Mouse (Mus musculus): Measurements from ENCODE around the gene Dab2ip. TPM values are rescaled to one million over a fixed set of nuclear protein-coding genes. Genes with fewer than 3 reads are reported as not detected.

The Dab2ip gene
- polyA plus RNA-seq, 1 experiment from 2014 or later, result 5.1 TPM

- no peaks in the 10 kb centered on the region for H3K9me3 ChIP-seq (replicated peaks; ENCODE audit: control insufficient read depth, low read length)
- no peak overlapping the region for H3K9ac ChIP-seq (ENCODE audit: low read depth, low read length)
- H3K27ac ChIP-seq (ENCODE audit: low read length), result no peak overlapping the region
- H3K4me1 ChIP-seq (ENCODE audit: control insufficient read depth, low read depth, low read length), result no peaks in the 10 kb centered on the region
- H3K4me3 ChIP-seq (ENCODE audit: low read depth, low read length), result no peak overlapping the region
- WGBS (ENCODE audit: insufficient replicate concordance), result 50% methylated on average over 4 of the region's 4 CpGs
- H3K36me3 ChIP-seq (ENCODE audit: control insufficient read depth, insufficient read depth), result no peaks in the 10 kb centered on the region
- no peak for ATAC-seq (ENCODE audit: low read depth)
- H3K27me3 ChIP-seq (ENCODE audit: control insufficient read depth, insufficient read depth, low read depth, low read length), result no peaks in the 10 kb centered on the region
- H3K4me2 ChIP-seq (ENCODE audit: low read depth, low read length), result no peak overlapping the region
Measured at GRCm38 (mm10) chr2:35567694-35568149, 9.7 kb downstream of the Dab2ip start.

GRCm38 (mm10) chr2:35570743-35571142 is 12.7 kb downstream of the Dab2ip start:
- Histone ChIP-seq H3K4me1 (ENCODE audit: control insufficient read depth, low read depth, low read length) (no peaks in the 10 kb centered on the region), H3K9me3 (replicated peaks; ENCODE audit: control insufficient read depth, low read length) (no peaks in the 10 kb centered on the region), H3K27ac (ENCODE audit: low read length) (no peak overlapping the region), H3K9ac (ENCODE audit: low read depth, low read length) (no peak overlapping the region), H3K4me3 (ENCODE audit: low read depth, low read length) (no peak overlapping the region), H3K27me3 (ENCODE audit: control insufficient read depth, insufficient read depth, low read depth, low read length) (no peaks in the 10 kb centered on the region), H3K4me2 (ENCODE audit: low read depth, low read length) (no peak overlapping the region), H3K36me3 (ENCODE audit: control insufficient read depth, insufficient read depth) (no peaks in the 10 kb centered on the region)
- 49% methylated on average over 4 of the region's 4 CpGs for WGBS (ENCODE audit: insufficient replicate concordance)
- ATAC-seq (ENCODE audit: low read depth), result no peak

GRCm38 (mm10) chr2:35574643-35575042 is 16.6 kb downstream of the Dab2ip start:
- Histone ChIP-seq H3K4me3 (ENCODE audit: low read depth, low read length) (no peak overlapping the region), H3K27me3 (ENCODE audit: control insufficient read depth, insufficient read depth, low read depth, low read length) (peaks cover 14% of the 10 kb centered on the region), H3K27ac (ENCODE audit: low read length) (no peak overlapping the region), H3K9ac (ENCODE audit: low read depth, low read length) (no peak overlapping the region), H3K4me2 (ENCODE audit: low read depth, low read length) (no peak overlapping the region), H3K9me3 (replicated peaks; ENCODE audit: control insufficient read depth, low read length) (no peaks in the 10 kb centered on the region), H3K4me1 (ENCODE audit: control insufficient read depth, low read depth, low read length) (no peaks in the 10 kb centered on the region), H3K36me3 (ENCODE audit: control insufficient read depth, insufficient read depth) (no peaks in the 10 kb centered on the region)
- WGBS (ENCODE audit: insufficient replicate concordance), result 32% methylated on average over 1 of the region's 1 CpGs
- no peak for ATAC-seq (ENCODE audit: low read depth)

GRCm38 (mm10) chr2:35576675-35577074 is 18.6 kb downstream of the Dab2ip start:
- no peak overlapping the region for H3K27ac ChIP-seq (ENCODE audit: low read length)
- peaks cover 34% of the 10 kb centered on the region for H3K27me3 ChIP-seq (ENCODE audit: control insufficient read depth, insufficient read depth, low read depth, low read length)
- no peak overlapping the region for H3K4me3 ChIP-seq (ENCODE audit: low read depth, low read length)
- 50% methylated on average over 3 of the region's 3 CpGs for WGBS (ENCODE audit: insufficient replicate concordance)
- H3K9me3 ChIP-seq (replicated peaks; ENCODE audit: control insufficient read depth, low read length), result no peaks in the 10 kb centered on the region
- H3K36me3 ChIP-seq (ENCODE audit: control insufficient read depth, insufficient read depth), result no peaks in the 10 kb centered on the region
- no peaks in the 10 kb centered on the region for H3K4me1 ChIP-seq (ENCODE audit: control insufficient read depth, low read depth, low read length)
- H3K9ac ChIP-seq (ENCODE audit: low read depth, low read length), result no peak overlapping the region
- no peak for ATAC-seq (ENCODE audit: low read depth)
- H3K4me2 ChIP-seq (ENCODE audit: low read depth, low read length), result no peak overlapping the region

- ATAC-seq (ENCODE audit: low read depth), result no peak
- H3K27me3 ChIP-seq (ENCODE audit: control insufficient read depth, insufficient read depth, low read depth, low read length), result peaks cover 62% of the 10 kb centered on the region
- H3K4me3 ChIP-seq (ENCODE audit: low read depth, low read length), result no peak overlapping the region
- H3K27ac ChIP-seq (ENCODE audit: low read length), result no peak overlapping the region
- no peak overlapping the region for H3K9ac ChIP-seq (ENCODE audit: low read depth, low read length)
- H3K9me3 ChIP-seq (replicated peaks; ENCODE audit: control insufficient read depth, low read length), result no peaks in the 10 kb centered on the region
- H3K4me2 ChIP-seq (ENCODE audit: low read depth, low read length), result no peak overlapping the region
- WGBS (ENCODE audit: insufficient replicate concordance), result 42% methylated on average over 4 of the region's 4 CpGs
- no peaks in the 10 kb centered on the region for H3K4me1 ChIP-seq (ENCODE audit: control insufficient read depth, low read depth, low read length)
- H3K36me3 ChIP-seq (ENCODE audit: control insufficient read depth, insufficient read depth), result no peaks in the 10 kb centered on the region
Measured at GRCm38 (mm10) chr2:35580111-35580510, 22.0 kb downstream of the Dab2ip start.

- Histone ChIP-seq H3K4me1 (ENCODE audit: control insufficient read depth, low read depth, low read length) (no peaks in the 10 kb centered on the region), H3K36me3 (ENCODE audit: control insufficient read depth, insufficient read depth) (no peaks in the 10 kb centered on the region), H3K27me3 (ENCODE audit: control insufficient read depth, insufficient read depth, low read depth, low read length) (peaks cover 62% of the 10 kb centered on the region), H3K4me3 (ENCODE audit: low read depth, low read length) (peak overlapping the region; percentile 50), H3K9me3 (replicated peaks; ENCODE audit: control insufficient read depth, low read length) (no peaks in the 10 kb centered on the region), H3K4me2 (ENCODE audit: low read depth, low read length) (peak overlapping the region; percentile 59), H3K27ac (ENCODE audit: low read length) (no peak overlapping the region; the same call in 1 of the 2 replicates), H3K9ac (ENCODE audit: low read depth, low read length) (peak overlapping the region; percentile 54)
- ATAC-seq (ENCODE audit: low read depth), result peak; percentile 56
- WGBS (ENCODE audit: insufficient replicate concordance), result 1% methylated on average over 76 of the region's 76 CpGs
Measured at GRCm38 (mm10) chr2:35581501-35582340, 23.7 kb downstream of the Dab2ip start.

- Histone ChIP-seq H3K4me2 (ENCODE audit: low read depth, low read length) (peak overlapping the region; percentile 59), H3K9me3 (replicated peaks; ENCODE audit: control insufficient read depth, low read length) (no peaks in the 10 kb centered on the region), H3K4me1 (ENCODE audit: control insufficient read depth, low read depth, low read length) (no peaks in the 10 kb centered on the region), H3K4me3 (ENCODE audit: low read depth, low read length) (peak overlapping the region; percentile 50), H3K27ac (ENCODE audit: low read length) (no peak overlapping the region), H3K36me3 (ENCODE audit: control insufficient read depth, insufficient read depth) (no peaks in the 10 kb centered on the region), H3K9ac (ENCODE audit: low read depth, low read length) (peak overlapping the region; percentile 48; the same call in 1 of the 2 replicates), H3K27me3 (ENCODE audit: control insufficient read depth, insufficient read depth, low read depth, low read length) (peaks cover 61% of the 10 kb centered on the region)
- WGBS (ENCODE audit: insufficient replicate concordance), result 2% methylated on average over 45 of the region's 46 CpGs
- ATAC-seq (ENCODE audit: low read depth), result peak; percentile 82
Measured at GRCm38 (mm10) chr2:35582341-35582941, 24.4 kb downstream of the Dab2ip start.

- 47% methylated on average over 5 of the region's 5 CpGs for WGBS (ENCODE audit: insufficient replicate concordance)
- Histone ChIP-seq H3K36me3 (ENCODE audit: control insufficient read depth, insufficient read depth) (no peaks in the 10 kb centered on the region), H3K4me1 (ENCODE audit: control insufficient read depth, low read depth, low read length) (no peaks in the 10 kb centered on the region), H3K27me3 (ENCODE audit: control insufficient read depth, insufficient read depth, low read depth, low read length) (peaks cover 54% of the 10 kb centered on the region), H3K4me3 (ENCODE audit: low read depth, low read length) (no peak overlapping the region), H3K27ac (ENCODE audit: low read length) (no peak overlapping the region), H3K9ac (ENCODE audit: low read depth, low read length) (no peak overlapping the region), H3K9me3 (replicated peaks; ENCODE audit: control insufficient read depth, low read length) (no peaks in the 10 kb centered on the region), H3K4me2 (ENCODE audit: low read depth, low read length) (no peak overlapping the region; the same call in 1 of the 2 replicates)
- no peak for ATAC-seq (ENCODE audit: low read depth)
Measured at GRCm38 (mm10) chr2:35583406-35583805, 25.3 kb downstream of the Dab2ip start.

- no peak overlapping the region for H3K27ac ChIP-seq (ENCODE audit: low read length)
- H3K4me3 ChIP-seq (ENCODE audit: low read depth, low read length), result no peak overlapping the region
- WGBS (ENCODE audit: insufficient replicate concordance), result 51% methylated on average over 3 of the region's 3 CpGs
- no peaks in the 10 kb centered on the region for H3K36me3 ChIP-seq (ENCODE audit: control insufficient read depth, insufficient read depth)
- H3K9ac ChIP-seq (ENCODE audit: low read depth, low read length), result no peak overlapping the region
- no peaks in the 10 kb centered on the region for H3K4me1 ChIP-seq (ENCODE audit: control insufficient read depth, low read depth, low read length)
- H3K4me2 ChIP-seq (ENCODE audit: low read depth, low read length), result no peak overlapping the region
- peaks cover 50% of the 10 kb centered on the region for H3K27me3 ChIP-seq (ENCODE audit: control insufficient read depth, insufficient read depth, low read depth, low read length)
- H3K9me3 ChIP-seq (replicated peaks; ENCODE audit: control insufficient read depth, low read length), result no peaks in the 10 kb centered on the region
- ATAC-seq (ENCODE audit: low read depth), result no peak
Measured at GRCm38 (mm10) chr2:35584011-35584410, 25.9 kb downstream of the Dab2ip start.

Measured in liver, embryonic 16.5 days (tissue).